Mouse (Mus musculus): ENCODE results near the gene Hinfp. TPM values are rescaled to one million over a fixed set of nuclear protein-coding genes. Genes with fewer than 3 reads are reported as not detected.
"Not testable (repeated sequence)": the region's sequence is repeated elsewhere in the genome, so short reads cannot be mapped to it uniquely, and the experiment has no call there.

Hinfp gene
- polyA plus RNA-seq, 1 experiment, result 44.2 TPM

- DNase-seq (ENCODE audit: low read depth), result no peak
- no peak for TF ChIP-seq POLR2A (IDR thresholded peaks at IDR 0.05; ENCODE audit: borderline replicate concordance, extremely low read depth, insufficient read depth, insufficient read length, poor library complexity, severe bottlenecking)
- TF ChIP-seq CTCF (IDR thresholded peaks at IDR 0.05; ENCODE audit: borderline replicate concordance, extremely low read depth, insufficient read depth, insufficient read length), result no peak
Measured at GRCm38 (mm10) chr9:44318826-44319095, 13.3 kb upstream of the Hinfp start.

GRCm38 (mm10) chr9:44318076-44318825 is 12.8 kb upstream of the Hinfp start:
- DNase-seq (ENCODE audit: low read depth), result no peak
- TF ChIP-seq POLR2A (IDR thresholded peaks at IDR 0.05; ENCODE audit: borderline replicate concordance, extremely low read depth, insufficient read depth, insufficient read length, poor library complexity, severe bottlenecking) (no peak), CTCF (IDR thresholded peaks at IDR 0.05; ENCODE audit: borderline replicate concordance, extremely low read depth, insufficient read depth, insufficient read length) (no peak)

GRCm38 (mm10) chr9:44317452-44317851 is 12.0 kb upstream of the Hinfp start:
- TF ChIP-seq POLR2A (IDR thresholded peaks at IDR 0.05; ENCODE audit: borderline replicate concordance, extremely low read depth, insufficient read depth, insufficient read length, poor library complexity, severe bottlenecking) (no peak), CTCF (IDR thresholded peaks at IDR 0.05; ENCODE audit: borderline replicate concordance, extremely low read depth, insufficient read depth, insufficient read length) (no peak)
- DNase-seq (ENCODE audit: low read depth), result no peak

- no peak for DNase-seq (ENCODE audit: low read depth)
- TF ChIP-seq POLR2A (IDR thresholded peaks at IDR 0.05; ENCODE audit: borderline replicate concordance, extremely low read depth, insufficient read depth, insufficient read length, poor library complexity, severe bottlenecking) (no peak), CTCF (IDR thresholded peaks at IDR 0.05; ENCODE audit: borderline replicate concordance, extremely low read depth, insufficient read depth, insufficient read length) (no peak)
Measured at GRCm38 (mm10) chr9:44314910-44315309, 9.4 kb upstream of the Hinfp start.

- DNase-seq (ENCODE audit: low read depth), result no peak
- TF ChIP-seq CTCF (IDR thresholded peaks at IDR 0.05; ENCODE audit: borderline replicate concordance, extremely low read depth, insufficient read depth, insufficient read length), result no peak
- no peak for TF ChIP-seq POLR2A (IDR thresholded peaks at IDR 0.05; ENCODE audit: borderline replicate concordance, extremely low read depth, insufficient read depth, insufficient read length, poor library complexity, severe bottlenecking)
Measured at GRCm38 (mm10) chr9:44314257-44314547, 8.7 kb upstream of the Hinfp start.

GRCm38 (mm10) chr9:44313476-44314256 is 8.2 kb upstream of the Hinfp start:
- TF ChIP-seq CTCF (IDR thresholded peaks at IDR 0.05; ENCODE audit: borderline replicate concordance, extremely low read depth, insufficient read depth, insufficient read length) (no peak), POLR2A (IDR thresholded peaks at IDR 0.05; ENCODE audit: borderline replicate concordance, extremely low read depth, insufficient read depth, insufficient read length, poor library complexity, severe bottlenecking) (no peak)
- DNase-seq (ENCODE audit: low read depth), result peak; percentile 54

GRCm38 (mm10) chr9:44311136-44312134 is 6.0 kb upstream of the Hinfp start:
- DNase-seq (ENCODE audit: low read depth), result peak; percentile 32

GRCm38 (mm10) chr9:44310750-44311135 is 5.3 kb upstream of the Hinfp start:
- TF ChIP-seq POLR2A (IDR thresholded peaks at IDR 0.05; ENCODE audit: borderline replicate concordance, extremely low read depth, insufficient read depth, insufficient read length, poor library complexity, severe bottlenecking) (no peak), CTCF (IDR thresholded peaks at IDR 0.05; ENCODE audit: borderline replicate concordance, extremely low read depth, insufficient read depth, insufficient read length) (no peak)
- no peak for DNase-seq (ENCODE audit: low read depth)

More at GRCm38 (mm10) chr9:44311136-44312134, 6.0 kb upstream of the Hinfp start:
- TF ChIP-seq POLR2A (IDR thresholded peaks at IDR 0.05; ENCODE audit: borderline replicate concordance, extremely low read depth, insufficient read depth, insufficient read length, poor library complexity, severe bottlenecking) (no peak), CTCF (IDR thresholded peaks at IDR 0.05; ENCODE audit: borderline replicate concordance, extremely low read depth, insufficient read depth, insufficient read length) (no peak)

- DNase-seq (ENCODE audit: low read depth), result no peak
- TF ChIP-seq POLR2A (IDR thresholded peaks at IDR 0.05; ENCODE audit: borderline replicate concordance, extremely low read depth, insufficient read depth, insufficient read length, poor library complexity, severe bottlenecking) (no peak), CTCF (IDR thresholded peaks at IDR 0.05; ENCODE audit: borderline replicate concordance, extremely low read depth, insufficient read depth, insufficient read length) (no peak)
Measured at GRCm38 (mm10) chr9:44309756-44310155, 4.3 kb upstream of the Hinfp start.

- no peak for TF ChIP-seq CTCF (IDR thresholded peaks at IDR 0.05; ENCODE audit: borderline replicate concordance, extremely low read depth, insufficient read depth, insufficient read length)
- TF ChIP-seq POLR2A (IDR thresholded peaks at IDR 0.05; ENCODE audit: borderline replicate concordance, extremely low read depth, insufficient read depth, insufficient read length, poor library complexity, severe bottlenecking), result no peak
- DNase-seq (ENCODE audit: low read depth), result no peak
Measured at GRCm38 (mm10) chr9:44307248-44307647, 1.8 kb upstream of the Hinfp start.

- no peak for TF ChIP-seq POLR2A (IDR thresholded peaks at IDR 0.05; ENCODE audit: borderline replicate concordance, extremely low read depth, insufficient read depth, insufficient read length, poor library complexity, severe bottlenecking)
- TF ChIP-seq CTCF (IDR thresholded peaks at IDR 0.05; ENCODE audit: borderline replicate concordance, extremely low read depth, insufficient read depth, insufficient read length), result no peak
- DNase-seq (ENCODE audit: low read depth), result no peak
Measured at GRCm38 (mm10) chr9:44306532-44306931, 1.1 kb upstream of the Hinfp start.

GRCm38 (mm10) chr9:44300001-44300400 is 5.5 kb downstream of the Hinfp start:
- DNase-seq (ENCODE audit: low read depth), result not testable (repeated sequence)
